Mouse (Mus musculus): Measurements from ENCODE around the gene Gpa33. TPM values are rescaled to one million over a fixed set of nuclear protein-coding genes. Genes with fewer than 3 reads are reported as not detected.

Gene Gpa33
- total RNA-seq, 2 experiments from 2014 or later = not detected

GRCm38 (mm10) chr1:166158664-166159063 lies 28.6 kb downstream of the Gpa33 start:
- Histone ChIP-seq H3K4me3 (no peak overlapping the region), H3K27ac (no peak overlapping the region)
- DNase-seq (ENCODE audit: low spot score in 2 of 2) = no peak
- peak; percentile 46 for TF ChIP-seq CTCF (conservative IDR thresholded peaks at IDR 0.05)

GRCm38 (mm10) chr1:166160111-166160510 lies 30.1 kb downstream of the Gpa33 start:
- no peak for DNase-seq (ENCODE audit: low spot score in 2 of 2)
- Histone ChIP-seq H3K27ac (no peak overlapping the region), H3K4me3 (no peak overlapping the region)
- no peak for TF ChIP-seq CTCF (conservative IDR thresholded peaks at IDR 0.05)

GRCm38 (mm10) chr1:166160569-166161445 lies 30.8 kb downstream of the Gpa33 start:
- TF ChIP-seq CTCF (conservative IDR thresholded peaks at IDR 0.05) = peak; percentile 94
- no peak overlapping the region for H3K27ac ChIP-seq
- H3K4me3 ChIP-seq = no peak overlapping the region
- peak; percentile 37 to 84 for DNase-seq (ENCODE audit: low spot score in 2 of 2)

GRCm38 (mm10) chr1:166164580-166164979 lies 34.5 kb downstream of the Gpa33 start:
- H3K27ac ChIP-seq = no peak overlapping the region
- no peak for TF ChIP-seq CTCF (conservative IDR thresholded peaks at IDR 0.05)
- no peak for DNase-seq (ENCODE audit: low spot score in 2 of 2)
- no peak overlapping the region for H3K4me3 ChIP-seq

- no peak for DNase-seq (ENCODE audit: low spot score in 2 of 2)
- TF ChIP-seq CTCF (conservative IDR thresholded peaks at IDR 0.05) = no peak
- H3K4me3 ChIP-seq = no peak overlapping the region
- H3K27ac ChIP-seq = no peak overlapping the region
These were observed 35.1 kb downstream of the Gpa33 start for GRCm38 (mm10) chr1:166165159-166165558.

GRCm38 (mm10) chr1:166167405-166167804 lies 37.4 kb downstream of the Gpa33 start:
- TF ChIP-seq CTCF (conservative IDR thresholded peaks at IDR 0.05) = no peak
- Histone ChIP-seq H3K27ac (no peak overlapping the region), H3K4me3 (no peak overlapping the region)
- DNase-seq (ENCODE audit: low spot score in 2 of 2) = no peak

- no peak for TF ChIP-seq CTCF (conservative IDR thresholded peaks at IDR 0.05)
These were observed 38.0 kb downstream of the Gpa33 start for GRCm38 (mm10) chr1:166168017-166168416.

GRCm38 (mm10) chr1:166169713-166170112 lies 39.7 kb downstream of the Gpa33 start:
- Histone ChIP-seq H3K27ac (no peak overlapping the region), H3K4me3 (no peak overlapping the region)
- TF ChIP-seq CTCF (conservative IDR thresholded peaks at IDR 0.05) = no peak
- no peak for DNase-seq (ENCODE audit: low spot score in 2 of 2)

More at GRCm38 (mm10) chr1:166168017-166168416, 38.0 kb downstream of the Gpa33 start:
- Histone ChIP-seq H3K27ac (no peak overlapping the region), H3K4me3 (no peak overlapping the region)
- DNase-seq (ENCODE audit: low spot score in 2 of 2) = no peak

- no peak overlapping the region for H3K4me3 ChIP-seq
- H3K27ac ChIP-seq = no peak overlapping the region
- DNase-seq (ENCODE audit: low spot score in 2 of 2) = no peak
- no peak for TF ChIP-seq CTCF (conservative IDR thresholded peaks at IDR 0.05)
These were observed 40.8 kb downstream of the Gpa33 start for GRCm38 (mm10) chr1:166170852-166171251.

- DNase-seq (ENCODE audit: low spot score in 2 of 2) = no peak
- Histone ChIP-seq H3K4me3 (no peak overlapping the region), H3K27ac (no peak overlapping the region)
- TF ChIP-seq CTCF (conservative IDR thresholded peaks at IDR 0.05) = no peak
These were observed 43.0 kb downstream of the Gpa33 start for GRCm38 (mm10) chr1:166172992-166173391.

GRCm38 (mm10) chr1:166173621-166174020 lies 43.6 kb downstream of the Gpa33 start:
- no peak overlapping the region for H3K4me3 ChIP-seq
- TF ChIP-seq CTCF (conservative IDR thresholded peaks at IDR 0.05) = no peak

GRCm38 (mm10) chr1:166181510-166181909 lies 51.5 kb downstream of the Gpa33 start:
- DNase-seq (ENCODE audit: low spot score in 2 of 2) = no peak
- H3K27ac ChIP-seq = no peak overlapping the region
- H3K4me3 ChIP-seq = no peak overlapping the region
- peak; percentile 50 for TF ChIP-seq CTCF (conservative IDR thresholded peaks at IDR 0.05)

More at GRCm38 (mm10) chr1:166173621-166174020, 43.6 kb downstream of the Gpa33 start:
- no peak overlapping the region for H3K27ac ChIP-seq
- no peak for DNase-seq (ENCODE audit: low spot score in 2 of 2)

- Histone ChIP-seq H3K4me3 (no peak overlapping the region), H3K27ac (peak overlapping the region; percentile 70; the same call in 1 of the 2 replicates)
- no peak for DNase-seq (ENCODE audit: low spot score in 2 of 2)
- no peak for TF ChIP-seq CTCF (conservative IDR thresholded peaks at IDR 0.05)
These were observed 53.1 kb downstream of the Gpa33 start for GRCm38 (mm10) chr1:166182952-166183627.

All from layer of hippocampus, adult 2 months (tissue).